Mouse (Mus musculus) T-cell, adult 66 days (primary cell): Measurements from ENCODE around the gene Ifitm5. TPM values are rescaled to one million over a fixed set of nuclear protein-coding genes. Genes with fewer than 3 reads are reported as not detected.

Experiments
- total RNA-seq, 2 experiments: library from RNA; stranded (reverse); gene quantifications; 3 replicates in 1 of 2; 4 replicates in 1 of 2; pipeline ENCODE4 v1.2.4; 2023

Gene Ifitm5
- total RNA-seq: not detected

GRCm38 (mm10) chr7:140949824-140950530 is at the start of gene Ifitm5:
Gene Ifitm5, minus strand, starts transcription at chr7:140950291.

GRCm38 (mm10) chr7:140966921-140967320 is 16.8 kb upstream of the Ifitm5 start, which contains the start of gene Ifitm1:
Gene Ifitm1, plus strand, starts transcription at chr7:140967221.

GRCm38 (mm10) chr7:140955758-140956555 is 5.9 kb upstream of the Ifitm5 start, which contains the start of the genes Gm45717 and Ifitm2:
Gene Gm45717, minus strand, starts transcription at chr7:140955937.
Gene Ifitm2, minus strand, starts transcription at chr7:140955987.

GRCm38 (mm10) chr7:140941222-140942051 is 8.7 kb downstream of the Ifitm5 start, which contains the start of gene Pgghg:
Gene Pgghg, plus strand, starts transcription at chr7:140941391.

GRCm38 (mm10) chr7:140920418-140921029 is 29.6 kb downstream of the Ifitm5 start, which contains the start of gene Nlrp6:
Gene Nlrp6, plus strand, starts transcription at chr7:140920902.

GRCm38 (mm10) chr7:140900220-140900619 is 49.9 kb downstream of the Ifitm5 start, which contains the start of gene Cox8b:
Gene Cox8b, minus strand, starts transcription at chr7:140900446.

Other genes with a start within 250 kb of the Ifitm5 start
- not detected for gene Cyp2e1, start 186.6 kb downstream of the Ifitm5 start, total RNA-seq
- not detected for gene Syce1, start 162.4 kb downstream of the Ifitm5 start, total RNA-seq
- not detected for gene Zfp941, start 128.1 kb downstream of the Ifitm5 start, total RNA-seq
- not detected for gene Urah, start 115.3 kb downstream of the Ifitm5 start, total RNA-seq
- gene Scgb1c1, start 104.7 kb downstream of the Ifitm5 start, total RNA-seq: not detected
- not detected for gene Odf3, start 102.5 kb downstream of the Ifitm5 start, total RNA-seq
- not detected for gene Gm45785, start 94.0 kb downstream of the Ifitm5 start, total RNA-seq
- gene Ric8a, start 93.3 kb downstream of the Ifitm5 start, total RNA-seq: 100 to 1,000 TPM; 109 to 116 TPM
- 10 to 100 TPM; 31.2 to 31.7 TPM for gene Bet1l, start 92.7 kb downstream of the Ifitm5 start, total RNA-seq
- gene Psmd13, start 68.3 kb downstream of the Ifitm5 start, total RNA-seq: 10 to 100 TPM; 75.3 to 88.5 TPM
- gene Sirt3, start 68.0 kb downstream of the Ifitm5 start, total RNA-seq: 1 to 10 TPM; 8.4 to 9.2 TPM
- not detected for gene Cox8b, start 49.8 kb downstream of the Ifitm5 start, total RNA-seq
- gene Nlrp6, start 29.4 kb downstream of the Ifitm5 start, total RNA-seq: under 1 TPM in 1 of 2 experiments, not detected in 1; 0.17 TPM
- 1 to 10 TPM; 7.3 to 8.9 TPM for gene Pgghg, start 8.9 kb downstream of the Ifitm5 start, total RNA-seq
- not detected for gene Gm45717, start 5.6 kb upstream of the Ifitm5 start, total RNA-seq
- gene Ifitm2, start 5.7 kb upstream of the Ifitm5 start, total RNA-seq: 10 to 100 TPM; 17.0 to 18.4 TPM
- gene Ifitm1, start 16.9 kb upstream of the Ifitm5 start, total RNA-seq: 1 to 10 TPM in 1 of 2 experiments, not detected in 1; 5.9 TPM
- gene Ifitm3, start 60.5 kb upstream of the Ifitm5 start, total RNA-seq: 1 to 10 TPM; 1.2 to 5.6 TPM
- gene Ifitm6, start 67.6 kb upstream of the Ifitm5 start, total RNA-seq: not detected
- not detected for gene Gm17387, start 78.8 kb upstream of the Ifitm5 start, total RNA-seq
- gene B4galnt4, start 110.8 kb upstream of the Ifitm5 start, total RNA-seq: 1 to 10 TPM; 1.4 to 2.2 TPM
- 10 to 100 TPM; 45.7 to 59.0 TPM for gene Pkp3, start 127.9 kb upstream of the Ifitm5 start, total RNA-seq
- 10 to 100 TPM; 74.9 to 85.3 TPM for gene Sigirr, start 150.3 kb upstream of the Ifitm5 start, total RNA-seq
- gene Ano9, start 167.5 kb upstream of the Ifitm5 start, total RNA-seq: not detected
- gene Ptdss2, start 172.1 kb upstream of the Ifitm5 start, total RNA-seq: 10 to 100 TPM; 12.0 to 12.5 TPM
- 10 to 100 TPM; 35.2 to 41.1 TPM for gene Rnh1, start 222.6 kb upstream of the Ifitm5 start, total RNA-seq
- gene Hras, start 243.7 kb upstream of the Ifitm5 start, total RNA-seq: 10 to 100 TPM; 38.9 to 45.3 TPM
- gene Lrrc56, start 243.9 kb upstream of the Ifitm5 start, total RNA-seq: 1 to 10 TPM; 4.8 to 5.0 TPM